Mouse (Mus musculus): ENCODE measurements at regions not wholly inside any gene's neighbourhood (a gene's known extent, or its start where the extent isn't known, plus 50 kb on each side); places are given as distances from the start of the nearest gene placed in this dataset.

- ATAC-seq (ENCODE audit: low FRiP score) (no peak), DNase-seq (ENCODE audit: low spot score) (no peak)
- Histone ChIP-seq H3K4me2 (replicated peaks; ENCODE audit: low read depth, low read length) (no peak overlapping the region), H3K27ac (ENCODE audit: low read depth, low read length) (no peak overlapping the region), H3K9me3 (ENCODE audit: control insufficient read depth, low read length) (no peaks in the 10 kb centered on the region), H3K36me3 (ENCODE audit: control insufficient read depth, insufficient read depth, low read length) (no peaks in the 10 kb centered on the region), H3K27me3 (ENCODE audit: control insufficient read depth, insufficient read depth, low read length) (no peaks in the 10 kb centered on the region), H3K4me1 (replicated peaks; ENCODE audit: control insufficient read depth, insufficient read depth, low read length) (no peaks in the 10 kb centered on the region), H3K4me3 (ENCODE audit: low read depth, low read length) (no peak overlapping the region), H3K9ac (ENCODE audit: low read depth, low read length) (no peak overlapping the region)
- WGBS, result 89% methylated on average over 4 of the region's 4 CpGs
Measured at GRCm38 (mm10) chr3:38684247-38684991, 199.8 kb upstream of the Ankrd50 start.

GRCm38 (mm10) chr3:38663670-38664494 is 179.2 kb upstream of the Ankrd50 start:
- WGBS, result 31% methylated on average over 17 of the region's 17 CpGs
- Histone ChIP-seq H3K9me3 (ENCODE audit: control insufficient read depth, low read length) (no peaks in the 10 kb centered on the region), H3K27ac (ENCODE audit: low read depth, low read length) (peak overlapping the region; percentile 67), H3K36me3 (ENCODE audit: control insufficient read depth, insufficient read depth, low read length) (no peaks in the 10 kb centered on the region), H3K27me3 (ENCODE audit: control insufficient read depth, insufficient read depth, low read length) (no peaks in the 10 kb centered on the region), H3K4me3 (ENCODE audit: low read depth, low read length) (no peak overlapping the region), H3K4me2 (replicated peaks; ENCODE audit: low read depth, low read length) (no peak overlapping the region; the same call in 1 of the 2 replicates), H3K9ac (ENCODE audit: low read depth, low read length) (no peak overlapping the region), H3K4me1 (replicated peaks; ENCODE audit: control insufficient read depth, insufficient read depth, low read length) (no peaks in the 10 kb centered on the region)
- peak; percentile 91 for ATAC-seq (ENCODE audit: low FRiP score)
- peak; percentile 83 for DNase-seq (ENCODE audit: low spot score)

GRCm38 (mm10) chr3:38663023-38663422 is 178.4 kb upstream of the Ankrd50 start:
- Histone ChIP-seq H3K9me3 (ENCODE audit: control insufficient read depth, low read length) (no peaks in the 10 kb centered on the region), H3K4me3 (ENCODE audit: low read depth, low read length) (no peak overlapping the region), H3K27ac (ENCODE audit: low read depth, low read length) (0 out of 2 replicates have a peak overlapping the region, but pooled peaks have one; percentile 67), H3K27me3 (ENCODE audit: control insufficient read depth, insufficient read depth, low read length) (no peaks in the 10 kb centered on the region), H3K4me2 (replicated peaks; ENCODE audit: low read depth, low read length) (no peak overlapping the region), H3K4me1 (replicated peaks; ENCODE audit: control insufficient read depth, insufficient read depth, low read length) (no peaks in the 10 kb centered on the region), H3K36me3 (ENCODE audit: control insufficient read depth, insufficient read depth, low read length) (no peaks in the 10 kb centered on the region), H3K9ac (ENCODE audit: low read depth, low read length) (no peak overlapping the region)
- WGBS, result 71% methylated on average over 5 of the region's 5 CpGs
- ATAC-seq (ENCODE audit: low FRiP score) (0 out of 2 replicates have a peak, but pooled peaks have one; percentile 15), DNase-seq (ENCODE audit: low spot score) (peak; percentile 45)

DNA sequence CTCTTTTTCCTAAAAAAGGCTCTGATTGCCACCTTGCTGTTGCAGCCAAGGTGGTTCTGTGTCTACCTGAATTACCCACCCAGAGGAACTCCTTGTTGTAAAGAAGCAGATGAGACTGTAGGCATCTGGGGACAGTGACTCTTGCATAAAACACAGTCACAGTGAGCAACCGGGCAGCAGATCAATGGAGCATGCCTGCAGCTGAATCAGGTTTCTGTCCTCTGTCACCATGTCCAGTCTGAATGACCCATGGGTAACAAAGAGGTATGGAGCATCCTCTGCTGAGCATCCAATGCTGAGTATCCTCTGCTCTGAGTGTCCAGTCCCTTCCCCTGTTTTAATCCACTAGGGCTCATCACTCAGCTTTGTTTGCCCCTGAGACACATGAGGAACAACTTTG is 172.1 kb upstream of the Ankrd50 start:
- Histone ChIP-seq H3K4me3 (ENCODE audit: low read depth, low read length) (no peak overlapping the region), H3K9me3 (ENCODE audit: control insufficient read depth, low read length) (no peaks in the 10 kb centered on the region), H3K27ac (ENCODE audit: low read depth, low read length) (no peak overlapping the region), H3K4me1 (replicated peaks; ENCODE audit: control insufficient read depth, insufficient read depth, low read length) (no peaks in the 10 kb centered on the region), H3K4me2 (replicated peaks; ENCODE audit: low read depth, low read length) (no peak overlapping the region), H3K36me3 (ENCODE audit: control insufficient read depth, insufficient read depth, low read length) (no peaks in the 10 kb centered on the region), H3K9ac (ENCODE audit: low read depth, low read length) (no peak overlapping the region), H3K27me3 (ENCODE audit: control insufficient read depth, insufficient read depth, low read length) (no peaks in the 10 kb centered on the region)
- ATAC-seq (ENCODE audit: low FRiP score) (no peak), DNase-seq (ENCODE audit: low spot score) (no peak)
- 64% methylated on average over 1 of the region's 1 CpGs for WGBS

DNA sequence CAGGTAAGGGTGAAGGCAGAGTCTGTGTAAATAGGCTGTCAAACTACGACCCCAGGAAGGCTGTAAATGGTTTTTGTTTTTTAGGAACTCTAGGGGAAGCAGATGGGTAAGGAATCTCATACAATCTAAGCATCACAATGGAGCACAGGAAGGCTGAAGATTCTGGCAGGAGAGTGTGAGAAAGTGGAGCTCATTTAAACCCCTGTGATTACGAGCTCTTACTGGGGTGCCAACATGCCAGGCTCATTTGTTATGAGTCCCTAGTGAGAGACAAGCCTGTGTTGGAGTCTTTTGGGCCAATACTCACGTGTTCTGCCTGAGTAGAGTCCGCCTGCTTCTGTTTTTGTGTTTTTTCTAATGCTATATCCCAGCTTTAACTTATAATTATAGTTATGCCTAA is 169.3 kb upstream of the Ankrd50 start:
- Histone ChIP-seq H3K9ac (ENCODE audit: low read depth, low read length) (no peak overlapping the region), H3K4me1 (replicated peaks; ENCODE audit: control insufficient read depth, insufficient read depth, low read length) (no peaks in the 10 kb centered on the region), H3K36me3 (ENCODE audit: control insufficient read depth, insufficient read depth, low read length) (no peaks in the 10 kb centered on the region), H3K27ac (ENCODE audit: low read depth, low read length) (no peak overlapping the region), H3K4me2 (replicated peaks; ENCODE audit: low read depth, low read length) (no peak overlapping the region), H3K4me3 (ENCODE audit: low read depth, low read length) (no peak overlapping the region), H3K27me3 (ENCODE audit: control insufficient read depth, insufficient read depth, low read length) (no peaks in the 10 kb centered on the region), H3K9me3 (ENCODE audit: control insufficient read depth, low read length) (no peaks in the 10 kb centered on the region)
- ATAC-seq (ENCODE audit: low FRiP score) (no peak), DNase-seq (ENCODE audit: low spot score) (no peak)
- 73% methylated on average over 4 of the region's 4 CpGs for WGBS

- Histone ChIP-seq H3K9ac (ENCODE audit: low read depth, low read length) (no peak overlapping the region), H3K4me3 (ENCODE audit: low read depth, low read length) (no peak overlapping the region), H3K27me3 (ENCODE audit: control insufficient read depth, insufficient read depth, low read length) (no peaks in the 10 kb centered on the region), H3K36me3 (ENCODE audit: control insufficient read depth, insufficient read depth, low read length) (no peaks in the 10 kb centered on the region), H3K4me1 (replicated peaks; ENCODE audit: control insufficient read depth, insufficient read depth, low read length) (no peaks in the 10 kb centered on the region), H3K4me2 (replicated peaks; ENCODE audit: low read depth, low read length) (no peak overlapping the region), H3K9me3 (ENCODE audit: control insufficient read depth, low read length) (no peaks in the 10 kb centered on the region), H3K27ac (ENCODE audit: low read depth, low read length) (no peak overlapping the region)
- no peak for DNase-seq (ENCODE audit: low spot score)
- ATAC-seq (ENCODE audit: low FRiP score), result no peak
- 41% methylated on average over 5 of the region's 5 CpGs for WGBS
Measured at GRCm38 (mm10) chr3:38652985-38653685, 168.5 kb upstream of the Ankrd50 start.

- Histone ChIP-seq H3K4me1 (replicated peaks; ENCODE audit: control insufficient read depth, insufficient read depth, low read length) (no peaks in the 10 kb centered on the region), H3K4me3 (ENCODE audit: low read depth, low read length) (no peak overlapping the region), H3K27me3 (ENCODE audit: control insufficient read depth, insufficient read depth, low read length) (no peaks in the 10 kb centered on the region), H3K9ac (ENCODE audit: low read depth, low read length) (no peak overlapping the region), H3K9me3 (ENCODE audit: control insufficient read depth, low read length) (no peaks in the 10 kb centered on the region), H3K36me3 (ENCODE audit: control insufficient read depth, insufficient read depth, low read length) (no peaks in the 10 kb centered on the region), H3K27ac (ENCODE audit: low read depth, low read length) (no peak overlapping the region), H3K4me2 (replicated peaks; ENCODE audit: low read depth, low read length) (no peak overlapping the region)
- DNase-seq (ENCODE audit: low spot score) (no peak), ATAC-seq (ENCODE audit: low FRiP score) (no peak)
- WGBS, result 81% methylated on average over 4 of the region's 4 CpGs
Measured at GRCm38 (mm10) chr3:38650176-38650575, 165.5 kb upstream of the Ankrd50 start.

DNA sequence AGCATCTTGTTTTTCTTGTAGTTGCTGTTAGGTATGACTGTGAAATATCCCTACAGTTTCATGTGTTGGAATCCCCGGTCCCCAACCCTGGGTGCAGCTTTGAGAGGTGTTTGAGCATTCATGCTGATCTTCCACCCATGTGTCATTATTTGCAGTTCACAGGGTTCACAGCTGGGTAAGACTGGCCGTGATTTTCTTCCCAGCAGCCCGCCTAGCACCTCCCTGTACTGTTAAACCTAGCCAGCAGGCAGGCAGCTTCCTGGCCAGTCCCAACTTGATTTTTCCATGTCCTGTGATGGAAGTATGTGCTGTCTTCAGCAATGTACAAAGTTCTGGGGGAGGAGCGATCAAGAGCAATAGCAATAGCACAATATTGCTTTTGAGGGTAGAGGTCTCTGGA is 164.0 kb upstream of the Ankrd50 start:
- no peak for DNase-seq (ENCODE audit: low spot score)
- no peaks in the 10 kb centered on the region for H3K36me3 ChIP-seq (ENCODE audit: control insufficient read depth, insufficient read depth, low read length)
- H3K4me1 ChIP-seq (replicated peaks; ENCODE audit: control insufficient read depth, insufficient read depth, low read length), result no peaks in the 10 kb centered on the region
- H3K4me2 ChIP-seq (replicated peaks; ENCODE audit: low read depth, low read length), result no peak overlapping the region
- H3K27ac ChIP-seq (ENCODE audit: low read depth, low read length), result no peak overlapping the region
- no peak for ATAC-seq (ENCODE audit: low FRiP score)
- no peak overlapping the region for H3K9ac ChIP-seq (ENCODE audit: low read depth, low read length)
- H3K9me3 ChIP-seq (ENCODE audit: control insufficient read depth, low read length), result no peaks in the 10 kb centered on the region
- WGBS, result 59% methylated on average over 4 of the region's 4 CpGs
- no peak overlapping the region for H3K4me3 ChIP-seq (ENCODE audit: low read depth, low read length)
- no peaks in the 10 kb centered on the region for H3K27me3 ChIP-seq (ENCODE audit: control insufficient read depth, insufficient read depth, low read length)

Data from hindbrain, embryonic 11.5 days (tissue).